Mouse (Mus musculus) intestine, postnatal 0 days (tissue): ENCODE results near the gene Vapb. TPM values are rescaled to one million over a fixed set of nuclear protein-coding genes. Genes with fewer than 3 reads are reported as not detected.

ENCODE experiments used
- ATAC-seq: fragments of 200-750 bp; cut with Nextera tagmentation; 2 replicates; pipeline ENCODE4 v1.8.0; 2017; ENCODE audit warnings: mild to moderate bottlenecking, moderate TSS enrichment, moderate library complexity
- H3K27ac ChIP-seq: fragments of 300-500 bp; sonication (generic); 2 replicates; pipeline ENCODE4 v1.5.1; 2014; ENCODE audit warnings: mild to moderate bottlenecking, low read depth, low read length, moderate library complexity
- H3K27me3 ChIP-seq: fragments of 300-500 bp; sonication (generic); replicated peaks from 2 replicates; pipeline ENCODE4 v1.6.1; 2014; ENCODE audit warnings: low read length, mixed read lengths; ENCODE audit not compliant: control insufficient read depth, insufficient read depth
- H3K36me3 ChIP-seq: fragments of 300-500 bp; sonication (generic); 2 replicates; pipeline ENCODE4 v1.6.1; 2014; ENCODE audit warnings: mild to moderate bottlenecking, moderate library complexity; ENCODE audit not compliant: control insufficient read depth, insufficient read depth
- H3K4me1 ChIP-seq: fragments of 300-500 bp; sonication (generic); replicated peaks from 2 replicates; pipeline ENCODE4 v1.6.1; 2014; ENCODE audit warnings: antibody characterized with exemption, low read length, mixed read lengths; ENCODE audit not compliant: control insufficient read depth, insufficient read depth
- H3K4me2 ChIP-seq: fragments of 300-500 bp; sonication (generic); replicated peaks from 2 replicates; pipeline ENCODE4 v1.6.1; 2014; ENCODE audit warnings: low read depth, mild to moderate bottlenecking, moderate library complexity
- H3K4me3 ChIP-seq: fragments of 300-500 bp; sonication (generic); 2 replicates; pipeline ENCODE4 v1.5.1; 2014; ENCODE audit warnings: low read depth, low read length
- H3K9ac ChIP-seq: fragments of 300-500 bp; sonication (generic); 2 replicates; pipeline ENCODE4 v1.6.1; 2014; ENCODE audit warnings: mild to moderate bottlenecking, low read depth, low read length
- H3K9me3 ChIP-seq: fragments of 300-500 bp; sonication (generic); 2 replicates; pipeline ENCODE4 v1.6.1; 2016; ENCODE audit warnings: mixed run types; ENCODE audit not compliant: control insufficient read depth
- CTCF ChIP-seq: sonication (generic); IDR thresholded peaks from 2 replicates; pipeline ENCODE4 v1.5.1; 2016; ENCODE audit warnings: low read depth, mild to moderate bottlenecking, control low read depth, antibody characterized with exemption, moderate library complexity
- WGBS: fragments of 180-500 bp; shearing (Covaris S2); extraction: QIAGEN DNeasy Blood & Tissue Kit; methylation state at CpG from one replicate; pipeline ENCODE4 v1.1.7; 2014; 5-methylcytosine and 5-hydroxymethylcytosine counted together
- polyA plus RNA-seq: library from polyadenylated mRNA; unstranded; fragments of >200 nt; fragmentation: Nextera tagmentation; extraction: Ambion mirVana; gene quantifications from 2 replicates; pipeline ENCODE4 v1.2.1, GENCODE M21; 2015

Gene Vapb
- polyA plus RNA-seq, 1 experiment from 2014 or later, result 14.9 TPM

DNA sequence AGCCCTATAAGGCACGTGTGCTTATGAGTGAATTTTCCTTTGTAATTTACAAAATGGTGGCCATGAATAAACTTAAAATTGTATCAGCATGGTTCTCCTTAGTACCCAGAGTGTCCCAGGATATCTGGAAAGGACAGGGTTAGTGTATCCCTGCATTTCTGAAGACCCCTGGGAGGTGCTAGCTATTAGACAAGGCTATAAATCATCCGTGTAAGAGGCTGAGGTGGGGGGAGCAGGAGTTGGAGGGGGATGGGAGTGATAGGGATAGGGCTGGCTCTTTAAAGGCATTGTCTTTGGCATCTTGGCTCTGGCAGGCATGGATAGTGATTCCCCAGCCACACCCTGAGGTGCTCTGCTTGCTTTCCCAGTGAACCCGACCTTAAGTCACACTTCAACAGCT is 27.3 kb downstream of the Vapb start:
- no peak overlapping the region for H3K4me2 ChIP-seq
- no peak overlapping the region for H3K4me3 ChIP-seq
- H3K36me3 ChIP-seq, result peaks cover 30% of the 10 kb centered on the region; the same call in 1 of the 2 replicates
- no peaks in the 10 kb centered on the region for H3K27me3 ChIP-seq
- no peak overlapping the region for H3K27ac ChIP-seq
- ATAC-seq, result no peak
- 28% methylated on average over 3 of the region's 3 CpGs for WGBS
- no peaks in the 10 kb centered on the region for H3K4me1 ChIP-seq
- TF ChIP-seq CTCF, result no peak
- H3K9ac ChIP-seq, result no peak overlapping the region
- H3K9me3 ChIP-seq, result no peaks in the 10 kb centered on the region

GRCm38 (mm10) chr2:173767959-173768595 is 30.8 kb downstream of the Vapb start:
- WGBS, result 69% methylated on average over 8 of the region's 8 CpGs
- no peak overlapping the region for H3K9ac ChIP-seq
- no peak for ATAC-seq
- no peak for TF ChIP-seq CTCF
- H3K4me1 ChIP-seq, result no peaks in the 10 kb centered on the region
- H3K27ac ChIP-seq, result no peak overlapping the region
- peaks cover 25% of the 10 kb centered on the region for H3K36me3 ChIP-seq
- no peaks in the 10 kb centered on the region for H3K9me3 ChIP-seq
- H3K27me3 ChIP-seq, result no peaks in the 10 kb centered on the region
- no peak overlapping the region for H3K4me2 ChIP-seq
- no peak overlapping the region for H3K4me3 ChIP-seq

GRCm38 (mm10) chr2:173769183-173769582 is 31.9 kb downstream of the Vapb start:
- Histone ChIP-seq H3K9me3 (no peaks in the 10 kb centered on the region), H3K9ac (no peak overlapping the region), H3K4me3 (no peak overlapping the region), H3K36me3 (peaks cover 28% of the 10 kb centered on the region), H3K4me2 (no peak overlapping the region), H3K27me3 (no peaks in the 10 kb centered on the region), H3K27ac (no peak overlapping the region), H3K4me1 (no peaks in the 10 kb centered on the region)
- no peak for TF ChIP-seq CTCF
- no peak for ATAC-seq
- WGBS, result 69% methylated on average over 10 of the region's 10 CpGs

DNA sequence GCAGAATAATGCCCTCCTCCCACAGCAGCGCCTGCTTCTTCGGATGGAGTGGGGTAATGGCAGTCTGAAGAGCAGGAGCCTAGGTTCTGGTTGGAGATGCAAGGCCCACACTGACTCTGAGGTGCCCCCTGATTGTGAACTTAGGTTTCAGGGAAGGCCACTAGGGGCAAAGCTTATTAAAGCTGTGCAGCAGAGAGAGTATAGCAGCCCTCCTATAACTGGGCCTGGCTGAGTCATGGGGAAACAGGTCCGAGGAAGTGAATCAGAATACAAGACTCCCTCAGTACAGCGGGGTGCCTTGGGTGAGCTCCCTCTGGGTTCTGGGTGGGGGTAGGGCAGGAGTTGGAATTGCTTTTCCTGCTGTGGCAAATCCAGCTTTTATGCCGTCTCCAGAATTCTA is 33.3 kb downstream of the Vapb start:
- peak; percentile 45; the same call in 1 of the 2 replicates for TF ChIP-seq CTCF
- Histone ChIP-seq H3K4me2 (no peak overlapping the region), H3K27me3 (no peaks in the 10 kb centered on the region), H3K9ac (no peak overlapping the region), H3K4me1 (no peaks in the 10 kb centered on the region), H3K9me3 (no peaks in the 10 kb centered on the region), H3K36me3 (peaks cover 19% of the 10 kb centered on the region), H3K27ac (no peak overlapping the region), H3K4me3 (no peak overlapping the region)
- ATAC-seq, result no peak
- 68% methylated on average over 5 of the region's 5 CpGs for WGBS

DNA sequence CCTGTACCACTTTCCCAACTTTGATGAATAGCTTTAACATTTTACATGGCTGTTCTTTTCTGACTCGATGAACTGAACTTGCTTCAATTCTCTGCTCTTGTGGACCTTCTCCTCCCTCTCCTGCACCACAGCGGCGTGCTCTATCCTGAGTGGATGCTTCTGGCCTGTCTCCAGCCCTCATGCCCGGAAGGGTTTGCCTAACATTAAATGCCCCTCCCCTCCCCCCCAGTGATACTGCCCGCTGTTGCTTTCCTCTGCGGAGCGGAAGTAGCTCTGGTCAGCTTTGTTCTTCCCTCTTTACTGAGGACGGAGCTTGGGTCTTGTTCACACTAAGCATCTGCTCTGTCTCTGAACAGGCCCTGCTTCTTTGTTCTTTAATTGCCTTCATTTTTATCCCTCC is 34.4 kb downstream of the Vapb start:
- ATAC-seq, result no peak
- no peak for TF ChIP-seq CTCF
- H3K36me3 ChIP-seq, result peaks cover 19% of the 10 kb centered on the region
- H3K27ac ChIP-seq, result no peak overlapping the region
- 66% methylated on average over 8 of the region's 8 CpGs for WGBS
- no peaks in the 10 kb centered on the region for H3K9me3 ChIP-seq
- no peak overlapping the region for H3K4me2 ChIP-seq
- H3K9ac ChIP-seq, result no peak overlapping the region
- H3K4me3 ChIP-seq, result no peak overlapping the region
- no peaks in the 10 kb centered on the region for H3K4me1 ChIP-seq
- no peaks in the 10 kb centered on the region for H3K27me3 ChIP-seq

GRCm38 (mm10) chr2:173775556-173775955 is 38.2 kb downstream of the Vapb start:
- Histone ChIP-seq H3K4me3 (no peak overlapping the region), H3K27me3 (no peaks in the 10 kb centered on the region), H3K4me2 (no peak overlapping the region), H3K36me3 (peaks cover 42% of the 10 kb centered on the region), H3K9ac (no peak overlapping the region), H3K27ac (no peak overlapping the region), H3K4me1 (no peaks in the 10 kb centered on the region), H3K9me3 (no peaks in the 10 kb centered on the region)
- no peak for TF ChIP-seq CTCF
- ATAC-seq, result no peak
- WGBS, result 74% methylated on average over 3 of the region's 3 CpGs
